Mouse (Mus musculus) small intestine, adult 2 months (tissue): ENCODE data around the gene Fosl1. TPM values are rescaled to one million over a fixed set of nuclear protein-coding genes. Genes with fewer than 3 reads are reported as not detected.
A peak's percentile ranks its signal among the peaks of the same experiment; 100 is the strongest.

ENCODE experiments used
- H3K27ac ChIP-seq: fragments of 200-500 bp; 2 replicates; pipeline ENCODE4 v1.5.1; 2012; ENCODE audit warnings: low read depth, low read length, control low read depth, inconsistent platforms; ENCODE audit not compliant: insufficient read depth
- H3K27me3 ChIP-seq: fragments of 200-500 bp; 2 replicates; pipeline ENCODE4 v1.6.1; 2012; ENCODE audit warnings: mild to moderate bottlenecking, moderate library complexity, low read length, inconsistent platforms; ENCODE audit not compliant: control insufficient read depth, insufficient read depth
- H3K36me3 ChIP-seq: fragments of 200-500 bp; 2 replicates; pipeline ENCODE4 v1.6.1; 2012; ENCODE audit warnings: mild to moderate bottlenecking, low read length, control low read depth, inconsistent platforms; ENCODE audit not compliant: control insufficient read depth, insufficient read depth
- H3K4me1 ChIP-seq: fragments of 200-500 bp; 2 replicates; pipeline ENCODE4 v1.6.1; 2012; ENCODE audit warnings: low read length, inconsistent platforms, mixed read lengths; ENCODE audit not compliant: control insufficient read depth, insufficient read depth, insufficient read length
- H3K4me3 ChIP-seq: fragments of 200-500 bp; 2 replicates; pipeline ENCODE4 v1.5.1; 2012; ENCODE audit warnings: low read depth, mild to moderate bottlenecking, control low read depth, inconsistent platforms, low read length, moderate library complexity
- CTCF ChIP-seq: fragments of 200-500 bp; IDR thresholded peaks from 2 replicates; pipeline ENCODE4 v1.5.1; 2012; ENCODE audit warnings: low read depth, mild to moderate bottlenecking, control low read depth, inconsistent platforms, low read length, moderate library complexity, mixed read lengths; ENCODE audit not compliant: insufficient replicate concordance, insufficient read length; ENCODE audit errors: extremely low read depth
- POLR2A ChIP-seq: fragments of 200-500 bp; IDR thresholded peaks from 2 replicates; pipeline ENCODE4 v1.6.1; 2012; ENCODE audit warnings: low read depth, mild to moderate bottlenecking, control low read depth, inconsistent platforms, low read length, moderate library complexity
- WGBS: fragments of 180-500 bp; shearing (Covaris S2); methylation state at CpG from one replicate; pipeline ENCODE4 v1.1.7; 2018; 5-methylcytosine and 5-hydroxymethylcytosine counted together
- polyA plus RNA-seq: library from polyadenylated mRNA; depleted of rRNA; stranded (reverse); fragments of >200 nt; gene quantifications from 2 replicates; pipeline ENCODE4 v1.2.3, GENCODE M21; 2012

Fosl1 gene
- polyA plus RNA-seq, 1 experiment: 2.6 TPM

GRCm38 (mm10) chr19:5431911-5432464, 15.4 kb upstream of the Fosl1 start:
- TF ChIP-seq CTCF (no peak), POLR2A (no peak)
- no peak overlapping the region for H3K4me3 ChIP-seq
- H3K4me1 ChIP-seq: peaks cover 9% of the 10 kb centered on the region
- H3K27ac ChIP-seq: no peak overlapping the region
- H3K36me3 ChIP-seq: peaks cover 1% of the 10 kb centered on the region; the same call in 1 of the 2 replicates
- WGBS: 37% methylated on average over 4 of the region's 4 CpGs
- H3K27me3 ChIP-seq: no peaks in the 10 kb centered on the region

GRCm38 (mm10) chr19:5432992-5433852, 14.1 kb upstream of the Fosl1 start:
- WGBS: 2% methylated on average over 16 of the region's 16 CpGs
- no peak for TF ChIP-seq POLR2A
- TF ChIP-seq CTCF: no peak
- Histone ChIP-seq H3K36me3 (no peaks in the 10 kb centered on the region), H3K4me3 (peak overlapping the region; percentile 59), H3K4me1 (peaks cover 9% of the 10 kb centered on the region), H3K27ac (peak overlapping the region; percentile 1; the same call in 1 of the 2 replicates), H3K27me3 (no peaks in the 10 kb centered on the region)

GRCm38 (mm10) chr19:5433951-5434350, 13.4 kb upstream of the Fosl1 start:
- no peaks in the 10 kb centered on the region for H3K27me3 ChIP-seq
- no peaks in the 10 kb centered on the region for H3K36me3 ChIP-seq
- no peak overlapping the region for H3K4me3 ChIP-seq
- TF ChIP-seq POLR2A (no peak), CTCF (no peak)
- H3K4me1 ChIP-seq: peaks cover 9% of the 10 kb centered on the region
- no peak overlapping the region for H3K27ac ChIP-seq
- 62% methylated on average over 7 of the region's 7 CpGs for WGBS

- 58% methylated on average over 9 of the region's 9 CpGs for WGBS
These were observed 2.9 kb upstream of the Fosl1 start for GRCm38 (mm10) chr19:5444371-5444908.

GRCm38 (mm10) chr19:5444954-5445353, 2.4 kb upstream of the Fosl1 start:
- Histone ChIP-seq H3K27ac (no peak overlapping the region), H3K36me3 (no peaks in the 10 kb centered on the region), H3K27me3 (peaks cover 17% of the 10 kb centered on the region), H3K4me1 (peaks cover 13% of the 10 kb centered on the region), H3K4me3 (no peak overlapping the region)
- no peak for TF ChIP-seq CTCF
- TF ChIP-seq POLR2A: no peak
- 35% methylated on average over 7 of the region's 7 CpGs for WGBS

More at GRCm38 (mm10) chr19:5444371-5444908, 2.9 kb upstream of the Fosl1 start:
- no peak overlapping the region for H3K27ac ChIP-seq
- TF ChIP-seq POLR2A: no peak
- TF ChIP-seq CTCF: no peak
- no peak overlapping the region for H3K4me3 ChIP-seq
- peaks cover 17% of the 10 kb centered on the region for H3K27me3 ChIP-seq
- H3K36me3 ChIP-seq: no peaks in the 10 kb centered on the region
- H3K4me1 ChIP-seq: peaks cover 13% of the 10 kb centered on the region

GRCm38 (mm10) chr19:5445747-5446146, 1.6 kb upstream of the Fosl1 start:
- Histone ChIP-seq H3K27ac (no peak overlapping the region), H3K4me3 (no peak overlapping the region), H3K36me3 (no peaks in the 10 kb centered on the region), H3K4me1 (peaks cover 13% of the 10 kb centered on the region), H3K27me3 (peaks cover 17% of the 10 kb centered on the region)
- TF ChIP-seq CTCF (no peak), POLR2A (no peak)
- 94% methylated on average over 5 of the region's 5 CpGs for WGBS
